Mouse (Mus musculus): ENCODE results near the gene Scgb2b21.
"Not testable (repeated sequence)": the region's sequence is repeated elsewhere in the genome, so short reads cannot be mapped to it uniquely, and the experiment has no call there.

The Scgb2b21 gene

GRCm38 (mm10) chr7:33520358-33520757 is at the start of gene Scgb2b21:
Gene Scgb2b21 (minus strand): TSS chr7:33520458.
- no peak for DNase-seq (ENCODE audit: low spot score in 2 of 2)

- DNase-seq (ENCODE audit: low spot score in 2 of 2): not testable (repeated sequence)
Observed at GRCm38 (mm10) chr7:33543420-33543819, 23.2 kb upstream of the Scgb2b21 start.
